Mouse (Mus musculus) hindbrain, embryonic 11.5 days (tissue): Measurements from ENCODE around the gene Grin2a. TPM values are rescaled to one million over a fixed set of nuclear protein-coding genes. Genes with fewer than 3 reads are reported as not detected.

Source experiments
- ATAC-seq: fragments of 200-750 bp; cut with Nextera tagmentation; 2 replicates; pipeline ENCODE4 v1.8.0; 2017; ENCODE audit warnings: mild to moderate bottlenecking, moderate TSS enrichment, moderate library complexity; ENCODE audit not compliant: low FRiP score
- DNase-seq: peaks from one replicate; pipeline ENCODE4 v3.0.0-alpha.2; 2015; ENCODE audit warnings: low spot score
- H3K27ac ChIP-seq: fragments of 300-500 bp; sonication (generic); 2 replicates; pipeline ENCODE4 v1.5.1; 2014; ENCODE audit warnings: mild to moderate bottlenecking, low read depth, low read length
- H3K27me3 ChIP-seq: fragments of 300-500 bp; sonication (generic); 2 replicates; pipeline ENCODE4 v1.6.1; 2014; ENCODE audit warnings: mild to moderate bottlenecking, low read length, moderate library complexity, mixed read lengths; ENCODE audit not compliant: control insufficient read depth, insufficient read depth
- H3K36me3 ChIP-seq: fragments of 300-500 bp; sonication (generic); 2 replicates; pipeline ENCODE4 v1.6.1; 2014; ENCODE audit warnings: mild to moderate bottlenecking, low read length, moderate library complexity, mixed read lengths; ENCODE audit not compliant: control insufficient read depth, insufficient read depth
- H3K4me1 ChIP-seq: fragments of 300-500 bp; sonication (generic); replicated peaks from 2 replicates; pipeline ENCODE4 v1.6.1; 2014; ENCODE audit warnings: low read length, mixed read lengths; ENCODE audit not compliant: control insufficient read depth, insufficient read depth
- H3K4me2 ChIP-seq: fragments of 300-500 bp; sonication (generic); replicated peaks from 2 replicates; pipeline ENCODE4 v1.6.1; 2014; ENCODE audit warnings: mild to moderate bottlenecking, low read depth, low read length
- H3K4me3 ChIP-seq: fragments of 300-500 bp; sonication (generic); 2 replicates; pipeline ENCODE4 v1.5.1; 2014; ENCODE audit warnings: low read depth, low read length
- H3K9ac ChIP-seq: fragments of 300-500 bp; sonication (generic); 2 replicates; pipeline ENCODE4 v1.6.1; 2014; ENCODE audit warnings: low read depth, low read length
- H3K9me3 ChIP-seq: fragments of 300-500 bp; sonication (generic); 2 replicates; pipeline ENCODE4 v1.6.1; 2016; ENCODE audit warnings: low read length; ENCODE audit not compliant: control insufficient read depth
- WGBS: fragments of 180-500 bp; shearing (Covaris S2); extraction: QIAGEN DNeasy Blood & Tissue Kit; methylation state at CpG from one replicate; pipeline ENCODE4 v1.1.7; 2014; 5-methylcytosine and 5-hydroxymethylcytosine counted together
- polyA plus RNA-seq: library from polyadenylated mRNA; unstranded; fragments of >200 nt; fragmentation: Nextera tagmentation; extraction: Ambion mirVana; gene quantifications from 2 replicates; pipeline ENCODE4 v1.2.1, GENCODE M21; 2014

The Grin2a gene
- polyA plus RNA-seq, 1 experiment from 2014 or later: 1.5 TPM

GRCm38 (mm10) chr16:9953396-9953831, 41.9 kb downstream of the Grin2a start:
- WGBS: 91% methylated on average over 5 of the region's 5 CpGs
- Histone ChIP-seq H3K27ac (no peak overlapping the region), H3K36me3 (no peaks in the 10 kb centered on the region), H3K4me1 (no peaks in the 10 kb centered on the region), H3K9me3 (no peaks in the 10 kb centered on the region), H3K27me3 (no peaks in the 10 kb centered on the region), H3K4me3 (no peak overlapping the region), H3K9ac (no peak overlapping the region), H3K4me2 (no peak overlapping the region)
- ATAC-seq (no peak), DNase-seq (no peak)

GRCm38 (mm10) chr16:9949250-9949649, 46.1 kb downstream of the Grin2a start:
- no peak for ATAC-seq
- H3K4me2 ChIP-seq: no peak overlapping the region
- H3K9ac ChIP-seq: no peak overlapping the region
- H3K36me3 ChIP-seq: no peaks in the 10 kb centered on the region
- no peaks in the 10 kb centered on the region for H3K9me3 ChIP-seq
- H3K27ac ChIP-seq: no peak overlapping the region
- no peaks in the 10 kb centered on the region for H3K27me3 ChIP-seq
- no peaks in the 10 kb centered on the region for H3K4me1 ChIP-seq
- no peak for DNase-seq
- WGBS: 81% methylated on average over 3 of the region's 3 CpGs
- H3K4me3 ChIP-seq: no peak overlapping the region

- no peaks in the 10 kb centered on the region for H3K27me3 ChIP-seq
- ATAC-seq (no peak), DNase-seq (no peak)
- no peak overlapping the region for H3K4me2 ChIP-seq
- no peaks in the 10 kb centered on the region for H3K36me3 ChIP-seq
- H3K4me3 ChIP-seq: no peak overlapping the region
- WGBS: 83% methylated on average over 3 of the region's 3 CpGs
- H3K9me3 ChIP-seq: no peaks in the 10 kb centered on the region
- no peaks in the 10 kb centered on the region for H3K4me1 ChIP-seq
- no peak overlapping the region for H3K9ac ChIP-seq
- H3K27ac ChIP-seq: no peak overlapping the region
Observed at GRCm38 (mm10) chr16:9947430-9947829, 47.9 kb downstream of the Grin2a start.

GRCm38 (mm10) chr16:9944836-9945235, 50.5 kb downstream of the Grin2a start:
- Histone ChIP-seq H3K36me3 (no peaks in the 10 kb centered on the region), H3K4me3 (no peak overlapping the region), H3K27me3 (no peaks in the 10 kb centered on the region), H3K9ac (no peak overlapping the region), H3K4me2 (no peak overlapping the region), H3K9me3 (no peaks in the 10 kb centered on the region), H3K27ac (no peak overlapping the region), H3K4me1 (no peaks in the 10 kb centered on the region)
- ATAC-seq (no peak), DNase-seq (no peak)
- WGBS: 67% methylated on average over 5 of the region's 5 CpGs

- H3K4me1 ChIP-seq: no peaks in the 10 kb centered on the region
- 43% methylated on average over 8 of the region's 8 CpGs for WGBS
- H3K27ac ChIP-seq: no peak overlapping the region
- H3K9me3 ChIP-seq: no peaks in the 10 kb centered on the region
- ATAC-seq: no peak
- no peak overlapping the region for H3K4me2 ChIP-seq
- H3K36me3 ChIP-seq: no peaks in the 10 kb centered on the region
- no peak overlapping the region for H3K9ac ChIP-seq
- H3K4me3 ChIP-seq: no peak overlapping the region
- no peak for DNase-seq
- H3K27me3 ChIP-seq: no peaks in the 10 kb centered on the region
Observed at GRCm38 (mm10) chr16:9941306-9941930, 53.9 kb downstream of the Grin2a start.

GRCm38 (mm10) chr16:9940716-9941115, 54.6 kb downstream of the Grin2a start:
- Histone ChIP-seq H3K4me2 (no peak overlapping the region), H3K36me3 (no peaks in the 10 kb centered on the region), H3K27me3 (no peaks in the 10 kb centered on the region), H3K27ac (no peak overlapping the region), H3K9ac (no peak overlapping the region), H3K4me1 (no peaks in the 10 kb centered on the region), H3K9me3 (no peaks in the 10 kb centered on the region), H3K4me3 (no peak overlapping the region)
- DNase-seq (no peak), ATAC-seq (no peak)
- WGBS: 93% methylated on average over 7 of the region's 7 CpGs

GRCm38 (mm10) chr16:9910672-9911071, 84.7 kb downstream of the Grin2a start:
- Histone ChIP-seq H3K4me3 (no peak overlapping the region), H3K36me3 (no peaks in the 10 kb centered on the region), H3K9me3 (no peaks in the 10 kb centered on the region), H3K27ac (no peak overlapping the region), H3K4me1 (no peaks in the 10 kb centered on the region), H3K4me2 (no peak overlapping the region), H3K27me3 (no peaks in the 10 kb centered on the region), H3K9ac (no peak overlapping the region)
- ATAC-seq: no peak
- 88% methylated on average over 3 of the region's 3 CpGs for WGBS
- no peak for DNase-seq

- no peak overlapping the region for H3K4me3 ChIP-seq
- no peak overlapping the region for H3K4me2 ChIP-seq
- H3K27ac ChIP-seq: no peak overlapping the region
- H3K9ac ChIP-seq: no peak overlapping the region
- no peaks in the 10 kb centered on the region for H3K27me3 ChIP-seq
- ATAC-seq (no peak), DNase-seq (no peak)
- WGBS: 89% methylated on average over 4 of the region's 4 CpGs
- no peaks in the 10 kb centered on the region for H3K9me3 ChIP-seq
- no peaks in the 10 kb centered on the region for H3K36me3 ChIP-seq
- no peaks in the 10 kb centered on the region for H3K4me1 ChIP-seq
Observed at GRCm38 (mm10) chr16:9909225-9909624, 86.1 kb downstream of the Grin2a start.

GRCm38 (mm10) chr16:9904443-9904842, 90.9 kb downstream of the Grin2a start:
- no peaks in the 10 kb centered on the region for H3K9me3 ChIP-seq
- H3K4me2 ChIP-seq: no peak overlapping the region
- H3K9ac ChIP-seq: no peak overlapping the region
- no peaks in the 10 kb centered on the region for H3K36me3 ChIP-seq
- no peak overlapping the region for H3K27ac ChIP-seq
- H3K27me3 ChIP-seq: no peaks in the 10 kb centered on the region
- no peaks in the 10 kb centered on the region for H3K4me1 ChIP-seq
- no peak overlapping the region for H3K4me3 ChIP-seq
- DNase-seq (no peak), ATAC-seq (no peak)
- WGBS: 88% methylated on average over 6 of the region's 6 CpGs
